16 mouse cellular contexts compared by ENCODE assay signal in genomic region chr17:46418628-46419027, GRCm38 (mm10). TPM values are rescaled to one million over a fixed set of nuclear protein-coding genes. Genes with fewer than 3 reads are reported as not detected.
DNase-seq lines count a peak whose midpoint lies in the region; ATAC-seq and TF ChIP-seq lines count a peak whose summit lies in the region.
"Had no signal": no experiment of that assay in that cellular context is flagged by ENCODE, and none has a peak within 500 bp of the region (broad histone marks: within the 10 kb centered on the region; RNA-seq: fewer than 3 reads in every experiment).

No protein-coding gene starts in this region.

- intact Hi-C loops in gastrocnemius, adult 2 months (cut with DNase I): no loop called here
- intact Hi-C loops in heart, postnatal 10 days (cut with DNase I): no loop called here

- no peak for ATAC-seq in kidney, embryonic 14.5 days (ENCODE audit: low FRiP score, low TSS enrichment)
- ATAC-seq: intestine, embryonic 15.5 days had no signal

- H3K36me3 ChIP-seq in kidney, adult 2 months (ENCODE audit: control insufficient read depth, insufficient read depth, low read length): no peaks in the 10 kb centered on the region; the same call in none of the 2 replicates
- H3K36me3 ChIP-seq in kidney, embryonic 14.5 days (ENCODE audit: control insufficient read depth, insufficient read depth, low read length): peaks cover 9% of the 10 kb centered on the region
- H3K36me3 ChIP-seq: intestine, embryonic 15.5 days had no signal

- H3K27ac ChIP-seq in gastrocnemius, adult 2 months: no peak overlapping the region; the same call in 1 of the 2 replicates
- no peak overlapping the region for H3K27ac ChIP-seq in kidney, adult 2 months (ENCODE audit: insufficient read depth, low read depth, low read length)
- no peak overlapping the region for H3K27ac ChIP-seq in kidney, embryonic 14.5 days (ENCODE audit: low read depth, low read length)
- H3K27ac ChIP-seq: intestine, embryonic 15.5 days; lung, embryonic 15.5 days; midbrain, embryonic 12.5 days had no signal

- H3K4me2 ChIP-seq in kidney, embryonic 14.5 days (replicated peaks; ENCODE audit: low read depth, low read length): no peak overlapping the region
- H3K4me2 ChIP-seq: intestine, embryonic 15.5 days; lung, embryonic 15.5 days; midbrain, embryonic 12.5 days had no signal

- no peak for TF ChIP-seq POLR2A in kidney, adult 2 months (IDR thresholded peaks at IDR 0.05; ENCODE audit: low read depth, low read length)

- H3K4me3 ChIP-seq in gastrocnemius, adult 2 months: peak overlapping the region; percentile 19
- no peak overlapping the region for H3K4me3 ChIP-seq in kidney, adult 2 months (ENCODE audit: insufficient read depth, low read depth, low read length)
- H3K4me3 ChIP-seq in kidney, embryonic 14.5 days (ENCODE audit: low read length): no peak overlapping the region
- H3K4me3 ChIP-seq: intestine, embryonic 15.5 days; lung, embryonic 15.5 days; midbrain, embryonic 12.5 days had no signal

- no peaks in the 10 kb centered on the region for H3K9me3 ChIP-seq in kidney, embryonic 14.5 days (ENCODE audit: control insufficient read depth, low read length)
- H3K9me3 ChIP-seq: intestine, embryonic 15.5 days; lung, embryonic 15.5 days; midbrain, embryonic 12.5 days had no signal

- H3K4me1 ChIP-seq in kidney, adult 2 months (ENCODE audit: control insufficient read depth, insufficient read depth, low read length): no peaks in the 10 kb centered on the region
- H3K4me1 ChIP-seq in kidney, embryonic 14.5 days (ENCODE audit: control insufficient read depth, insufficient read depth, low read length): no peaks in the 10 kb centered on the region
- H3K4me1 ChIP-seq: intestine, embryonic 15.5 days; lung, embryonic 15.5 days; midbrain, embryonic 12.5 days had no signal

- no peak overlapping the region for H3K9ac ChIP-seq in kidney, embryonic 14.5 days (ENCODE audit: low read depth, low read length)
- H3K9ac ChIP-seq: intestine, embryonic 15.5 days; lung, embryonic 15.5 days; midbrain, embryonic 12.5 days had no signal

- H3K27me3 ChIP-seq in kidney, adult 2 months (replicated peaks; ENCODE audit: control insufficient read depth, insufficient read depth, low read length): no peaks in the 10 kb centered on the region
- no peaks in the 10 kb centered on the region for H3K27me3 ChIP-seq in kidney, embryonic 14.5 days (ENCODE audit: control insufficient read depth, insufficient read depth, low read length)
- H3K27me3 ChIP-seq: intestine, embryonic 15.5 days; lung, embryonic 15.5 days; midbrain, embryonic 12.5 days had no signal

- DNase-seq in gastrocnemius, adult 2 months: peak; percentile 67
- DNase-seq in gastrocnemius, postnatal 25 days: no peak
- peak; percentile 28 for DNase-seq in kidney, adult 2 months
- peak; percentile 63 for DNase-seq in adipocyte (ENCODE audit: low spot score)
- peak; percentile 41 to 47 for DNase-seq in heart, postnatal 10 days
- no peak for DNase-seq in layer of hippocampus, adult 9-10 months (ENCODE audit: low spot score)
- DNase-seq: cerebellum, adult 2 months; right cerebral cortex, postnatal 14 days had no signal

- no peak for TF ChIP-seq CTCF in gastrocnemius, adult 2 months (IDR thresholded peaks at IDR 0.05)
- TF ChIP-seq CTCF in kidney, adult 2 months (conservative IDR thresholded peaks at IDR 0.05; ENCODE audit: insufficient read depth, insufficient read length, low read depth, low read length): no peak

- WGBS in kidney, adult 2 months: 62% methylated on average over 5 of the region's 5 CpGs
- WGBS in kidney, embryonic 14.5 days: 82% methylated on average over 5 of the region's 5 CpGs

RNA-seq across cellular contexts. Expression of gene Crip3, which starts 10.1 kb away (rescaled TPM):
- under 1 TPM; 0.33 to 0.66 TPM for total RNA-seq in gastrocnemius, adult 2 months (2021)
- under 1 TPM in 1 of 2 experiments, not detected in 1; 0.78 TPM for total RNA-seq in gastrocnemius, postnatal 25 days (2021)
- polyA plus RNA-seq in kidney, adult 2 months (2012; rRNA removed): 2.9 and 3.7 TPM in 2 replicates
- polyA plus RNA-seq in kidney, embryonic 14.5 days (2014; fragmentation: Nextera tagmentation; extraction: Ambion mirVana): 0.38 and 0.60 TPM in 2 replicates
- total RNA-seq in heart, postnatal 10 days (2021): under 1 TPM in 1 of 2 experiments, not detected in 1; 0.26 TPM
- total RNA-seq: hematopoietic stem cell, adult 5-6 weeks; liver, adult 2 months; MEL had no signal

RNA-seq across cellular contexts. Expression of gene Slc22a7, which starts 19.6 kb away (rescaled TPM):
- total RNA-seq in gastrocnemius, adult 2 months (2021): not detected
- not detected for total RNA-seq in gastrocnemius, postnatal 25 days (2021)
- polyA plus RNA-seq in kidney, adult 2 months (2012; rRNA removed): 164 and 283 TPM in 2 replicates
- polyA plus RNA-seq in kidney, embryonic 14.5 days (2014; fragmentation: Nextera tagmentation; extraction: Ambion mirVana): not detected in 2 replicates
- total RNA-seq in heart, postnatal 10 days (2021): not detected
- total RNA-seq: hematopoietic stem cell, adult 5-6 weeks; MEL had no signal
- polyA plus RNA-seq: intestine, embryonic 15.5 days; midbrain, embryonic 12.5 days; urinary bladder, adult 2 months had no signal

RNA-seq across cellular contexts. Expression of gene Zfp318, which starts 35.1 kb away (rescaled TPM):
- total RNA-seq in gastrocnemius, adult 2 months (2021): 10 to 100 TPM; 14.1 to 17.4 TPM
- total RNA-seq in gastrocnemius, postnatal 25 days (2021): 10 to 100 TPM; 11.4 to 12.6 TPM
- 11.8 and 14.3 TPM in 2 replicates for polyA plus RNA-seq in kidney, adult 2 months (2012; rRNA removed)
- 12.1 and 18.3 TPM in 2 replicates for polyA plus RNA-seq in kidney, embryonic 14.5 days (2014; fragmentation: Nextera tagmentation; extraction: Ambion mirVana)
- 10 to 100 TPM; 22.5 to 25.3 TPM for total RNA-seq in heart, postnatal 10 days (2021)

Comparison
In these comparisons a context has a peak if more than half of its experiments do, and no peak if none do; other contexts are left out.
1. DNase-seq: peak in gastrocnemius, adult 2 months (single experiment), kidney, adult 2 months (single experiment), adipocyte (single experiment) and heart, postnatal 10 days (2 of 2); none in gastrocnemius, postnatal 25 days (single experiment) and layer of hippocampus, adult 9-10 months (single experiment).